Mouse (Mus musculus): ENCODE measurements around the gene Dnm1.

GRCm38 (mm10) chr2:32382689-32383088 lies 29.6 kb upstream of the Dnm1 start:
- TF ChIP-seq CTCF (IDR thresholded peaks at IDR 0.05; ENCODE audit: insufficient read depth, low read depth, low read length) (no peak), POLR2A (IDR thresholded peaks at IDR 0.05; ENCODE audit: insufficient read depth, low read depth, low read length) (no peak)
